Mouse (Mus musculus): ENCODE measurements at regions not wholly inside any gene's neighbourhood (a gene's known extent, or its start where the extent isn't known, plus 50 kb on each side); places are given as distances from the start of the nearest gene placed in this dataset.

DNA sequence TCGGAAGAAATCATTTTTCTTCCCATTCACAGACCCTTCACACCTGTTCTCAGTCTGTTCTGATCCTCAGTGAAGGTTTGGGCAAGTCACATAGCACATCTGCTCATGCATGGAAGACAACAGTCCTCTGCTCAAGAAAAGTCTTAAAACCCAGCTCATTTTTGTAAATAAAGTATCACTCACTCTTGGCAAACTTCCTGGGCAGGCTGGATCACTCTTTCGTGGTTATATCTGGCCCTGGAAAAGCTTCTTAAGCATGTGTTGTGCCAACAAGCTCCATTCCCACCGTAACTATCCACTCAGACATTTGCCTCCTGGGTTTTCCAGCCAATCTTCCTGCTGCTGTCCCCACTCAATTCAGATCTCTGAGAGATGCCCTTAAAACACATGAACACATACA, 103.2 kb upstream of the Cep85l start:
- WGBS = 83% methylated on average over 3 of the region's 3 CpGs
- Histone ChIP-seq H3K27ac (ENCODE audit: low read length) (no peak overlapping the region), H3K4me2 (ENCODE audit: low read length) (no peak overlapping the region), H3K4me1 (ENCODE audit: control insufficient read depth, insufficient read depth, low read length) (no peaks in the 10 kb centered on the region), H3K36me3 (ENCODE audit: control insufficient read depth, insufficient read depth, low read length) (no peaks in the 10 kb centered on the region), H3K4me3 (ENCODE audit: low read depth, low read length) (no peak overlapping the region), H3K9me3 (replicated peaks; ENCODE audit: control insufficient read depth, low read length, poor library complexity, severe bottlenecking) (no peaks in the 10 kb centered on the region), H3K27me3 (ENCODE audit: control insufficient read depth, insufficient read depth, low read depth, low read length) (no peaks in the 10 kb centered on the region), H3K9ac (ENCODE audit: low read depth, low read length) (no peak overlapping the region)
- no peak for ATAC-seq

DNA sequence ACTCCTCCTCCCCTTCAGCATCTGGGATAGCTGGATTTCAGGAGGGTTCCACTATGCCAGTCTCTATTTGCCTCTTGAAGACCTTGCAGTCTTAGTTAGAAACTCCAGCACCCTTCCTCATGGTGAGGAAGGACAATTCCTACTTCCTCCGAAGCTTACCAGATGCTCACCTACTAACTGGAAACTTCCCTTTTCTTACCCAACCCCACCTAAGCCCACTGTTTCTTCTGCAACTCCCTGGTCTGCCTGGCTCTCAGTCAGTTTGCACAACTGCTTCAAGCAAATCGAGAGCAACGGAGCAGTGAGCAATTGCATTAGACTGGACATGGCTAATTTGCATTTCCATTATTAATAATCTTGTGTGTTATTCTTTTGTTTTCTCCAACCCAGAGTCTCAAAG, 90.5 kb upstream of the Cep85l start:
- H3K4me1 ChIP-seq (ENCODE audit: control insufficient read depth, insufficient read depth, low read length) = no peaks in the 10 kb centered on the region; the same call in 1 of the 2 replicates
- no peaks in the 10 kb centered on the region for H3K36me3 ChIP-seq (ENCODE audit: control insufficient read depth, insufficient read depth, low read length)
- H3K9ac ChIP-seq (ENCODE audit: low read depth, low read length) = no peak overlapping the region
- H3K4me2 ChIP-seq (ENCODE audit: low read length) = no peak overlapping the region
- H3K27ac ChIP-seq (ENCODE audit: low read length) = no peak overlapping the region
- WGBS = 90% methylated on average over 3 of the region's 3 CpGs
- no peaks in the 10 kb centered on the region for H3K27me3 ChIP-seq (ENCODE audit: control insufficient read depth, insufficient read depth, low read depth, low read length)
- no peak overlapping the region for H3K4me3 ChIP-seq (ENCODE audit: low read depth, low read length)
- ATAC-seq = no peak
- H3K9me3 ChIP-seq (replicated peaks; ENCODE audit: control insufficient read depth, low read length, poor library complexity, severe bottlenecking) = peaks cover 18% of the 10 kb centered on the region

- no peak overlapping the region for H3K4me3 ChIP-seq (ENCODE audit: low read depth, low read length)
- H3K9ac ChIP-seq (ENCODE audit: low read depth, low read length) = no peak overlapping the region
- H3K36me3 ChIP-seq (ENCODE audit: control insufficient read depth, insufficient read depth, low read length) = no peaks in the 10 kb centered on the region
- no peaks in the 10 kb centered on the region for H3K27me3 ChIP-seq (ENCODE audit: control insufficient read depth, insufficient read depth, low read depth, low read length)
- H3K4me1 ChIP-seq (ENCODE audit: control insufficient read depth, insufficient read depth, low read length) = no peaks in the 10 kb centered on the region; the same call in 1 of the 2 replicates
- H3K4me2 ChIP-seq (ENCODE audit: low read length) = no peak overlapping the region
- WGBS = 86% methylated on average over 1 of the region's 1 CpGs
- peaks cover 18% of the 10 kb centered on the region for H3K9me3 ChIP-seq (replicated peaks; ENCODE audit: control insufficient read depth, low read length, poor library complexity, severe bottlenecking)
- no peak for ATAC-seq
- no peak overlapping the region for H3K27ac ChIP-seq (ENCODE audit: low read length)
These were observed 89.9 kb upstream of the Cep85l start for GRCm38 (mm10) chr10:53469611-53470010.

- WGBS = 93% methylated on average over 3 of the region's 3 CpGs
- Histone ChIP-seq H3K4me3 (ENCODE audit: low read depth, low read length) (no peak overlapping the region), H3K27ac (ENCODE audit: low read length) (no peak overlapping the region), H3K9me3 (replicated peaks; ENCODE audit: control insufficient read depth, low read length, poor library complexity, severe bottlenecking) (peaks cover 15% of the 10 kb centered on the region), H3K36me3 (ENCODE audit: control insufficient read depth, insufficient read depth, low read length) (no peaks in the 10 kb centered on the region), H3K4me1 (ENCODE audit: control insufficient read depth, insufficient read depth, low read length) (peaks cover 4% of the 10 kb centered on the region), H3K9ac (ENCODE audit: low read depth, low read length) (no peak overlapping the region), H3K4me2 (ENCODE audit: low read length) (no peak overlapping the region), H3K27me3 (ENCODE audit: control insufficient read depth, insufficient read depth, low read depth, low read length) (no peaks in the 10 kb centered on the region)
- ATAC-seq = no peak
These were observed 88.5 kb upstream of the Cep85l start for GRCm38 (mm10) chr10:53468293-53468545.

DNA sequence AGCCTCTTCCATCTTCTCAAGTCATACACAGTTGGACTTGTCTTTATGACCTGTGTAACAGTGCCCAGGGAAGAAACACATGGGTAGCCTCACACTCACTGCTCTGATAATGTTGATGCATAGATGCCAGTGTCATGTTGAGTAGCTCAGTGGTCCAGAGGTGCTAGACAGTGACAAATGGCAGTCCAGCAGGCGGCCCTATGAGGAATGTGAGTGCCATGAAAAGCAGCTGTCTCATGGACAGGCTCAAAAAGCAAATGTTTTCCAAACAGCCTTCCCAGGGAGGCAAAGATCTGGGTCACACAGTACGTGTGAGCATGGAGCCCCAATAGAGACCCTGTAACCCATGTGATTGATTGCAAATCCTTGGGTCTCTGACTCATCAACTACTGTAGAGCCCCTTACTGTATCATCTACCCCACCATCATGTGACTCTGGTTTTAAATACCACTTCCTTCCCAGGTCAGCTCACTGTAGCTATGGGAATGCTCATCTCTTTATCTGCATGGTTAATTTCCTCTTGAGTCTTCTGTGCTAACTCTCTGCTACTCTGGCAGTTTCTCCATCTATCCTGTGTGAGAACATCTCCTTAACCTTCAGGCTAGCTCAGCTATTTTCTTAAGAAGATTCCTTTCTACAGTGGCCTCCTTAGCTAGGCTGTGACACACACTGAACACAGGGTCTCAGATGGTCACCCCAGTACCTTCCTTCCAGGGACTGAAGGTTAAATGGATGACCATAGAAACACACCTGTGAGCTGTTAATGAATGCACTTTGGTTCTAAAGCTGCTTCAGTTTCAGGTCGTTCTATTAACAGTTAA, 87.9 kb upstream of the Cep85l start:
- Histone ChIP-seq H3K4me1 (ENCODE audit: control insufficient read depth, insufficient read depth, low read length) (peaks cover 9% of the 10 kb centered on the region), H3K27me3 (ENCODE audit: control insufficient read depth, insufficient read depth, low read depth, low read length) (no peaks in the 10 kb centered on the region), H3K27ac (ENCODE audit: low read length) (no peak overlapping the region), H3K4me3 (ENCODE audit: low read depth, low read length) (no peak overlapping the region), H3K4me2 (ENCODE audit: low read length) (no peak overlapping the region), H3K36me3 (ENCODE audit: control insufficient read depth, insufficient read depth, low read length) (no peaks in the 10 kb centered on the region), H3K9me3 (replicated peaks; ENCODE audit: control insufficient read depth, low read length, poor library complexity, severe bottlenecking) (peaks cover 14% of the 10 kb centered on the region), H3K9ac (ENCODE audit: low read depth, low read length) (no peak overlapping the region)
- WGBS = 90% methylated on average over 3 of the region's 3 CpGs
- ATAC-seq = no peak

GRCm38 (mm10) chr10:53466851-53467250, 87.1 kb upstream of the Cep85l start:
- 79% methylated on average over 1 of the region's 1 CpGs for WGBS
- H3K4me2 ChIP-seq (ENCODE audit: low read length) = no peak overlapping the region
- H3K9me3 ChIP-seq (replicated peaks; ENCODE audit: control insufficient read depth, low read length, poor library complexity, severe bottlenecking) = peaks cover 10% of the 10 kb centered on the region
- 0 out of 2 replicates have a peak overlapping the region, but pooled peaks have one; percentile 19 for H3K27ac ChIP-seq (ENCODE audit: low read length)
- peaks cover 12% of the 10 kb centered on the region for H3K4me1 ChIP-seq (ENCODE audit: control insufficient read depth, insufficient read depth, low read length)
- no peaks in the 10 kb centered on the region for H3K27me3 ChIP-seq (ENCODE audit: control insufficient read depth, insufficient read depth, low read depth, low read length)
- H3K9ac ChIP-seq (ENCODE audit: low read depth, low read length) = no peak overlapping the region
- ATAC-seq = no peak
- no peaks in the 10 kb centered on the region for H3K36me3 ChIP-seq (ENCODE audit: control insufficient read depth, insufficient read depth, low read length)
- H3K4me3 ChIP-seq (ENCODE audit: low read depth, low read length) = no peak overlapping the region

- Histone ChIP-seq H3K9ac (ENCODE audit: low read depth, low read length) (no peak overlapping the region), H3K9me3 (replicated peaks; ENCODE audit: control insufficient read depth, low read length, poor library complexity, severe bottlenecking) (peaks cover 6% of the 10 kb centered on the region), H3K27me3 (ENCODE audit: control insufficient read depth, insufficient read depth, low read depth, low read length) (no peaks in the 10 kb centered on the region), H3K36me3 (ENCODE audit: control insufficient read depth, insufficient read depth, low read length) (no peaks in the 10 kb centered on the region), H3K4me3 (ENCODE audit: low read depth, low read length) (no peak overlapping the region), H3K4me2 (ENCODE audit: low read length) (no peak overlapping the region), H3K4me1 (ENCODE audit: control insufficient read depth, insufficient read depth, low read length) (peaks cover 12% of the 10 kb centered on the region), H3K27ac (ENCODE audit: low read length) (0 out of 2 replicates have a peak overlapping the region, but pooled peaks have one; percentile 19)
- no peak for ATAC-seq
- 82% methylated on average over 6 of the region's 6 CpGs for WGBS
These were observed 86.5 kb upstream of the Cep85l start for GRCm38 (mm10) chr10:53466261-53466660.

DNA sequence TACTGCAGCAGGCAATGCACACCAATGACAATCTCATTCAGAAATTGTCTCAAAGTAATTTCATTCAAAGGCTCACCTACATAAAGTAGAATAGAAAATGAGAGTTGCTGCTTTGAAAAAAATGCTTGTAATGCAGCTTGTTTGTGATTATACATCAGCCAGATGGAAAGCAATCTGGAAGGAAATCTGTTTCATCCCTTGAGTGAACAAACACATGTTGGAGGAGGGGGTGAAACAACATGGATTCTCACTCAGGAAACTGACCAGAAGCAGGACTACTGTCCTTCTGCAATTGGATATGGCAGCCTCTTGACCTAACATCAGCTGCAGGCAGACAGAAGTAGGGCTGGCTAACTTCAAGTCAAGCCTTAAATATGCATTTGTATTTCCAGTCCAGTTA, 84.8 kb upstream of the Cep85l start:
- H3K9ac ChIP-seq (ENCODE audit: low read depth, low read length) = no peak overlapping the region
- no peak overlapping the region for H3K4me2 ChIP-seq (ENCODE audit: low read length)
- peaks cover 12% of the 10 kb centered on the region for H3K4me1 ChIP-seq (ENCODE audit: control insufficient read depth, insufficient read depth, low read length)
- H3K4me3 ChIP-seq (ENCODE audit: low read depth, low read length) = no peak overlapping the region
- H3K9me3 ChIP-seq (replicated peaks; ENCODE audit: control insufficient read depth, low read length, poor library complexity, severe bottlenecking) = no peaks in the 10 kb centered on the region
- ATAC-seq = no peak
- H3K27me3 ChIP-seq (ENCODE audit: control insufficient read depth, insufficient read depth, low read depth, low read length) = no peaks in the 10 kb centered on the region
- H3K36me3 ChIP-seq (ENCODE audit: control insufficient read depth, insufficient read depth, low read length) = no peaks in the 10 kb centered on the region
- no peak overlapping the region for H3K27ac ChIP-seq (ENCODE audit: low read length)

- H3K4me1 ChIP-seq (ENCODE audit: control insufficient read depth, insufficient read depth, low read length) = peaks cover 12% of the 10 kb centered on the region
- H3K4me3 ChIP-seq (ENCODE audit: low read depth, low read length) = no peak overlapping the region
- H3K4me2 ChIP-seq (ENCODE audit: low read length) = no peak overlapping the region
- no peaks in the 10 kb centered on the region for H3K9me3 ChIP-seq (replicated peaks; ENCODE audit: control insufficient read depth, low read length, poor library complexity, severe bottlenecking)
- no peaks in the 10 kb centered on the region for H3K27me3 ChIP-seq (ENCODE audit: control insufficient read depth, insufficient read depth, low read depth, low read length)
- H3K27ac ChIP-seq (ENCODE audit: low read length) = no peak overlapping the region
- H3K36me3 ChIP-seq (ENCODE audit: control insufficient read depth, insufficient read depth, low read length) = no peaks in the 10 kb centered on the region
- 47% methylated on average over 6 of the region's 6 CpGs for WGBS
- ATAC-seq = no peak
- H3K9ac ChIP-seq (ENCODE audit: low read depth, low read length) = no peak overlapping the region
These were observed 84.3 kb upstream of the Cep85l start for GRCm38 (mm10) chr10:53464006-53464405.
